Mouse (Mus musculus) forebrain, embryonic 14.5 days (tissue): ENCODE results near the gene Hoxc6. TPM values are rescaled to one million over a fixed set of nuclear protein-coding genes. Genes with fewer than 3 reads are reported as not detected.

Source experiments
- ATAC-seq: fragments of 200-750 bp; cut with Nextera tagmentation; 2 replicates; pipeline ENCODE4 v1.8.0; 2017; ENCODE audit warnings: mild to moderate bottlenecking, moderate library complexity
- DNase-seq: peaks from one replicate; pipeline ENCODE4 v3.0.0-alpha.2; 2015; ENCODE audit warnings: low spot score
- H3K27ac ChIP-seq: fragments of 300-500 bp; sonication (generic); 2 replicates; pipeline ENCODE4 v1.5.1; 2014; ENCODE audit warnings: low read depth, mild to moderate bottlenecking, control low read depth, low read length, moderate library complexity
- H3K27me3 ChIP-seq: fragments of 300-500 bp; sonication (generic); replicated peaks from 2 replicates; pipeline ENCODE4 v1.6.1; 2014; ENCODE audit warnings: low read length, control low read depth, mixed read lengths; ENCODE audit not compliant: control insufficient read depth, insufficient read depth
- H3K36me3 ChIP-seq: fragments of 300-500 bp; sonication (generic); 2 replicates; pipeline ENCODE4 v1.6.1; 2014; ENCODE audit warnings: low read length, control low read depth; ENCODE audit not compliant: control insufficient read depth, insufficient read depth
- H3K4me1 ChIP-seq: fragments of 300-500 bp; sonication (generic); 2 replicates; pipeline ENCODE4 v1.6.1; 2014; ENCODE audit warnings: antibody characterized with exemption, low read length, control low read depth; ENCODE audit not compliant: control insufficient read depth, insufficient read depth
- H3K4me2 ChIP-seq: fragments of 300-500 bp; sonication (generic); 2 replicates; pipeline ENCODE4 v1.6.1; 2014; ENCODE audit warnings: mild to moderate bottlenecking, control low read depth, low read length
- H3K4me3 ChIP-seq: fragments of 300-500 bp; sonication (generic); 2 replicates; pipeline ENCODE4 v1.5.1; 2014; ENCODE audit warnings: low read depth, low read length, control low read depth
- H3K9ac ChIP-seq: fragments of 300-500 bp; sonication (generic); 2 replicates; pipeline ENCODE4 v1.6.1; 2014; ENCODE audit warnings: mild to moderate bottlenecking, low read length, control low read depth, moderate library complexity
- H3K9me3 ChIP-seq: fragments of 300-500 bp; sonication (generic); replicated peaks from 2 replicates; pipeline ENCODE4 v1.6.1; 2016; ENCODE audit warnings: low read length, control low read depth, mixed read lengths; ENCODE audit not compliant: control insufficient read depth
- WGBS: fragments of 180-500 bp; shearing (Covaris S2); extraction: QIAGEN DNeasy Blood & Tissue Kit; methylation state at CpG from one replicate; pipeline ENCODE4 v1.1.7; 2014; 5-methylcytosine and 5-hydroxymethylcytosine counted together
- polyA plus RNA-seq: library from polyadenylated mRNA; unstranded; fragments of >200 nt; fragmentation: Nextera tagmentation; extraction: Ambion mirVana; gene quantifications from 2 replicates; pipeline ENCODE4 v1.2.1, GENCODE M21; 2014

The Hoxc6 gene
- polyA plus RNA-seq, 1 experiment from 2014 or later: not detected

GRCm38 (mm10) chr15:103027266-103028235, 29.5 kb downstream of the Hoxc6 start:
- H3K4me2 ChIP-seq: no peak overlapping the region
- no peaks in the 10 kb centered on the region for H3K9me3 ChIP-seq
- H3K9ac ChIP-seq: no peak overlapping the region
- H3K4me3 ChIP-seq: no peak overlapping the region
- H3K27ac ChIP-seq: no peak overlapping the region
- ATAC-seq: no peak
- no peak for DNase-seq
- H3K27me3 ChIP-seq: peaks cover 97% of the 10 kb centered on the region
- under 1% methylated on average over 43 of the region's 43 CpGs for WGBS
- H3K4me1 ChIP-seq: no peaks in the 10 kb centered on the region
- no peaks in the 10 kb centered on the region for H3K36me3 ChIP-seq

- 5% methylated on average over 9 of the region's 9 CpGs for WGBS
- H3K27ac ChIP-seq: no peak overlapping the region
- no peaks in the 10 kb centered on the region for H3K9me3 ChIP-seq
- ATAC-seq: no peak
- H3K36me3 ChIP-seq: no peaks in the 10 kb centered on the region
- H3K4me1 ChIP-seq: no peaks in the 10 kb centered on the region
- no peak overlapping the region for H3K9ac ChIP-seq
- no peak overlapping the region for H3K4me2 ChIP-seq
- H3K27me3 ChIP-seq: peaks cover 94% of the 10 kb centered on the region
- H3K4me3 ChIP-seq: no peak overlapping the region
- DNase-seq: no peak
Observed at GRCm38 (mm10) chr15:103028916-103029512, 31.0 kb downstream of the Hoxc6 start.

- no peaks in the 10 kb centered on the region for H3K4me1 ChIP-seq
- H3K27me3 ChIP-seq: peaks cover 94% of the 10 kb centered on the region
- no peak for DNase-seq
- no peak for ATAC-seq
- no peak overlapping the region for H3K4me2 ChIP-seq
- H3K27ac ChIP-seq: no peak overlapping the region
- no peaks in the 10 kb centered on the region for H3K9me3 ChIP-seq
- H3K36me3 ChIP-seq: no peaks in the 10 kb centered on the region
- WGBS: 1% methylated on average over 8 of the region's 8 CpGs
- H3K4me3 ChIP-seq: no peak overlapping the region
- H3K9ac ChIP-seq: no peak overlapping the region
Observed at GRCm38 (mm10) chr15:103030142-103030541, 32.1 kb downstream of the Hoxc6 start.

- no CpG with 5 or more reads among the region's 3 CpGs for WGBS
- no peak overlapping the region for H3K4me2 ChIP-seq
Observed at GRCm38 (mm10) chr15:103032167-103032566, 34.1 kb downstream of the Hoxc6 start.

GRCm38 (mm10) chr15:103032646-103033575, 34.9 kb downstream of the Hoxc6 start:
- ATAC-seq: no peak
- H3K9ac ChIP-seq: no peak overlapping the region
- H3K27me3 ChIP-seq: peaks cover 95% of the 10 kb centered on the region
- no peak overlapping the region for H3K4me3 ChIP-seq
- H3K4me1 ChIP-seq: no peaks in the 10 kb centered on the region
- no peak for DNase-seq
- no peak overlapping the region for H3K4me2 ChIP-seq
- H3K36me3 ChIP-seq: no peaks in the 10 kb centered on the region
- no peak overlapping the region for H3K27ac ChIP-seq
- H3K9me3 ChIP-seq: no peaks in the 10 kb centered on the region
- WGBS: 1% methylated on average over 26 of the region's 26 CpGs

More at GRCm38 (mm10) chr15:103032167-103032566, 34.1 kb downstream of the Hoxc6 start:
- Histone ChIP-seq H3K4me3 (no peak overlapping the region), H3K36me3 (no peaks in the 10 kb centered on the region), H3K27ac (no peak overlapping the region), H3K4me1 (no peaks in the 10 kb centered on the region), H3K27me3 (peaks cover 95% of the 10 kb centered on the region), H3K9ac (no peak overlapping the region), H3K9me3 (no peaks in the 10 kb centered on the region)
- ATAC-seq (no peak), DNase-seq (no peak)

- WGBS: 1% methylated on average over 24 of the region's 24 CpGs
- H3K27ac ChIP-seq: no peak overlapping the region
- ATAC-seq (no peak), DNase-seq (no peak)
- H3K27me3 ChIP-seq: peaks cover 95% of the 10 kb centered on the region
- no peak overlapping the region for H3K4me2 ChIP-seq
- no peak overlapping the region for H3K9ac ChIP-seq
- H3K9me3 ChIP-seq: no peaks in the 10 kb centered on the region
- no peaks in the 10 kb centered on the region for H3K4me1 ChIP-seq
- no peaks in the 10 kb centered on the region for H3K36me3 ChIP-seq
- no peak overlapping the region for H3K4me3 ChIP-seq
Observed at GRCm38 (mm10) chr15:103034043-103034806, 36.2 kb downstream of the Hoxc6 start.

GRCm38 (mm10) chr15:103034807-103035547, 36.9 kb downstream of the Hoxc6 start:
- H3K4me3 ChIP-seq: no peak overlapping the region
- DNase-seq (no peak), ATAC-seq (no peak)
- no peaks in the 10 kb centered on the region for H3K9me3 ChIP-seq
- peaks cover 95% of the 10 kb centered on the region for H3K27me3 ChIP-seq
- no peak overlapping the region for H3K9ac ChIP-seq
- H3K4me2 ChIP-seq: no peak overlapping the region
- H3K27ac ChIP-seq: no peak overlapping the region
- no peaks in the 10 kb centered on the region for H3K4me1 ChIP-seq
- WGBS: under 1% methylated on average over 34 of the region's 34 CpGs
- H3K36me3 ChIP-seq: no peaks in the 10 kb centered on the region

- no peak overlapping the region for H3K9ac ChIP-seq
Observed at GRCm38 (mm10) chr15:103035548-103035881, 37.5 kb downstream of the Hoxc6 start.

More at GRCm38 (mm10) chr15:103035548-103035881, 37.5 kb downstream of the Hoxc6 start:
- Histone ChIP-seq H3K36me3 (no peaks in the 10 kb centered on the region), H3K4me3 (no peak overlapping the region), H3K27me3 (peaks cover 95% of the 10 kb centered on the region), H3K4me2 (no peak overlapping the region), H3K27ac (no peak overlapping the region), H3K4me1 (no peaks in the 10 kb centered on the region), H3K9me3 (no peaks in the 10 kb centered on the region)
- DNase-seq (no peak), ATAC-seq (no peak)
- 1% methylated on average over 14 of the region's 14 CpGs for WGBS
